Comparison of ENCODE assay signal across 19 mouse cellular contexts in genomic region chr2:33565886-33566285, GRCm38 (mm10).
DNase-seq lines count a peak whose midpoint lies in the region; ATAC-seq and TF ChIP-seq lines count a peak whose summit lies in the region.
"Had no signal": no experiment of that assay in that cellular context is flagged by ENCODE, and none has a peak within 500 bp of the region (broad histone marks: within the 10 kb centered on the region; RNA-seq: fewer than 3 reads in every experiment).

No protein-coding gene starts in this region.

- no peak overlapping the region for H3K27ac ChIP-seq in heart, embryonic 15.5 days
- H3K27ac ChIP-seq in heart, adult 2 months, result no peak overlapping the region
- no peak overlapping the region for H3K27ac ChIP-seq in lung, embryonic 14.5 days (ENCODE audit: low read depth)
- H3K27ac ChIP-seq: forebrain, embryonic 13.5 days; hindbrain, postnatal 0 days; kidney, embryonic 15.5 days had no signal

- TF ChIP-seq CTCF in heart, adult 2 months (IDR thresholded peaks at IDR 0.05), result no peak
- TF ChIP-seq CTCF in lung, embryonic 14.5 days (IDR thresholded peaks at IDR 0.05; ENCODE audit: low read depth), result no peak

- no peak overlapping the region for H3K4me2 ChIP-seq in heart, embryonic 15.5 days
- H3K4me2 ChIP-seq in lung, embryonic 14.5 days, result no peak overlapping the region
- H3K4me2 ChIP-seq: forebrain, embryonic 13.5 days; kidney, embryonic 15.5 days had no signal

- no peaks in the 10 kb centered on the region for H3K79me2 ChIP-seq in heart, adult 2 months (replicated peaks; ENCODE audit: control insufficient read depth, insufficient read depth, low read length)

- no peak for TF ChIP-seq POLR2A in heart, adult 2 months (IDR thresholded peaks at IDR 0.05; ENCODE audit: insufficient read depth, low read depth, low read length)

- H3K4me3 ChIP-seq in heart, embryonic 15.5 days, result no peak overlapping the region
- H3K4me3 ChIP-seq in heart, adult 2 months, result no peak overlapping the region
- no peak overlapping the region for H3K4me3 ChIP-seq in lung, embryonic 14.5 days (ENCODE audit: low read depth, low read length)
- H3K4me3 ChIP-seq: forebrain, embryonic 13.5 days; kidney, embryonic 15.5 days had no signal

- TF ChIP-seq EP300 in heart, adult 2 months (IDR thresholded peaks at IDR 0.05; ENCODE audit: insufficient read depth, low read depth, low read length), result no peak

- no peak for DNase-seq in heart, adult 2 months
- DNase-seq in lung, embryonic 14.5 days, result peak; percentile 78
- DNase-seq in lung, postnatal 14 days, result no peak
- DNase-seq in right cerebral cortex, postnatal 4 days, result peak; percentile 41
- no peak for DNase-seq in right cerebral cortex, postnatal 10 days (ENCODE audit: low spot score in 2 of 2)
- no peak for DNase-seq in adipocyte (ENCODE audit: low spot score)
- DNase-seq: cerebellum, adult 8-10 months; gastrocnemius, postnatal 14 days; layer of hippocampus, adult 9-11 months; liver, postnatal 0 days; spleen, adult 18-20 months; thymus, adult 18-20 months; thymus, postnatal 4 days had no signal

- H3K36me3 ChIP-seq in heart, embryonic 15.5 days, result no peaks in the 10 kb centered on the region
- no peaks in the 10 kb centered on the region for H3K36me3 ChIP-seq in heart, adult 2 months (ENCODE audit: control insufficient read depth, insufficient read depth, low read length)
- H3K36me3 ChIP-seq in lung, embryonic 14.5 days (ENCODE audit: insufficient read depth), result no peaks in the 10 kb centered on the region
- H3K36me3 ChIP-seq: kidney, embryonic 15.5 days had no signal

- 0 out of 2 replicates have a peak, but pooled peaks have one; percentile 36 for ATAC-seq in heart, embryonic 15.5 days (replicated peaks; ENCODE audit: insufficient number of reproducible peaks, insufficient read depth, low FRiP score, low read depth)
- peak; percentile 23; the same call in 1 of the 2 replicates for ATAC-seq in lung, embryonic 14.5 days (ENCODE audit: insufficient read depth)
- ATAC-seq: forebrain, embryonic 13.5 days; hindbrain, postnatal 0 days; intestine, postnatal 0 days; liver, postnatal 0 days; midbrain, embryonic 16.5 days had no signal

- H3K9ac ChIP-seq in heart, embryonic 15.5 days, result no peak overlapping the region
- no peak overlapping the region for H3K9ac ChIP-seq in heart, adult 2 months (ENCODE audit: low read depth, low read length)
- no peak overlapping the region for H3K9ac ChIP-seq in lung, embryonic 14.5 days
- H3K9ac ChIP-seq: forebrain, embryonic 13.5 days; kidney, embryonic 15.5 days; liver, postnatal 0 days had no signal

- H3K4me1 ChIP-seq in heart, embryonic 15.5 days (replicated peaks), result peaks cover 8% of the 10 kb centered on the region
- H3K4me1 ChIP-seq in heart, adult 2 months (ENCODE audit: control insufficient read depth, insufficient read depth, low read length), result no peaks in the 10 kb centered on the region
- peaks cover 3% of the 10 kb centered on the region; the same call in 1 of the 2 replicates for H3K4me1 ChIP-seq in lung, embryonic 14.5 days (ENCODE audit: insufficient read depth)

- H3K27me3 ChIP-seq in heart, embryonic 15.5 days, result peaks cover 71% of the 10 kb centered on the region
- no peaks in the 10 kb centered on the region for H3K27me3 ChIP-seq in heart, adult 2 months (ENCODE audit: control insufficient read depth, insufficient read depth, low read length)
- H3K27me3 ChIP-seq in lung, embryonic 14.5 days (ENCODE audit: insufficient read depth, low read length), result peaks cover 16% of the 10 kb centered on the region

- no peaks in the 10 kb centered on the region for H3K9me3 ChIP-seq in heart, embryonic 15.5 days (replicated peaks)
- H3K9me3 ChIP-seq in lung, embryonic 14.5 days (ENCODE audit: low read depth, low read length), result no peaks in the 10 kb centered on the region
- H3K9me3 ChIP-seq: forebrain, embryonic 13.5 days; kidney, embryonic 15.5 days had no signal

- intact Hi-C loops in heart, adult 2 months (cut with DNase I), result no loop called here

- WGBS in heart, embryonic 15.5 days, result 45% methylated on average over 4 of the region's 4 CpGs
- 49% methylated on average over 4 of the region's 4 CpGs for WGBS in heart, adult 2 months
- WGBS in lung, embryonic 14.5 days, result 44% methylated on average over 4 of the region's 4 CpGs

Comparison
In these comparisons a context has a peak if more than half of its experiments do, and no peak if none do; other contexts are left out.
1. DNase-seq: peak in lung, embryonic 14.5 days (single experiment) and right cerebral cortex, postnatal 4 days (single experiment); none in heart, adult 2 months (0 of 2), lung, postnatal 14 days (single experiment), right cerebral cortex, postnatal 10 days (0 of 2) and adipocyte (single experiment).